Mouse (Mus musculus): ENCODE results near the gene Foxo1.

The Foxo1 gene

GRCm38 (mm10) chr3:52357265-52357953 is 89.3 kb downstream of the Foxo1 start:
- no peak for DNase-seq (ENCODE audit: low read depth in 2 of 2, low spot score in 2 of 2)

GRCm38 (mm10) chr3:52364576-52364975 is 96.4 kb downstream of the Foxo1 start:
- no peak for DNase-seq (ENCODE audit: low read depth in 2 of 2, low spot score in 2 of 2)

- no peak for DNase-seq (ENCODE audit: low read depth in 2 of 2, low spot score in 2 of 2)
Observed at GRCm38 (mm10) chr3:52369204-52369603, 101.1 kb downstream of the Foxo1 start.

- no peak for DNase-seq (ENCODE audit: low read depth in 2 of 2, low spot score in 2 of 2)
Observed at GRCm38 (mm10) chr3:52369881-52370428, 101.8 kb downstream of the Foxo1 start.

GRCm38 (mm10) chr3:52376974-52377373 is 108.8 kb downstream of the Foxo1 start:
- no peak for DNase-seq (ENCODE audit: low read depth in 2 of 2, low spot score in 2 of 2)

GRCm38 (mm10) chr3:52383351-52383750 is 115.2 kb downstream of the Foxo1 start:
- no peak for DNase-seq (ENCODE audit: low read depth in 2 of 2, low spot score in 2 of 2)

- DNase-seq (ENCODE audit: low read depth in 2 of 2, low spot score in 2 of 2): no peak
Observed at GRCm38 (mm10) chr3:52386343-52386742, 118.2 kb downstream of the Foxo1 start.

GRCm38 (mm10) chr3:52390321-52390720 is 122.2 kb downstream of the Foxo1 start:
- no peak for DNase-seq (ENCODE audit: low read depth in 2 of 2, low spot score in 2 of 2)

GRCm38 (mm10) chr3:52390766-52391665 is 122.9 kb downstream of the Foxo1 start:
- DNase-seq (ENCODE audit: low read depth in 2 of 2, low spot score in 2 of 2): no peak

GRCm38 (mm10) chr3:52391897-52392296 is 123.8 kb downstream of the Foxo1 start:
- DNase-seq (ENCODE audit: low read depth in 2 of 2, low spot score in 2 of 2): no peak

GRCm38 (mm10) chr3:52392521-52392920 is 124.4 kb downstream of the Foxo1 start:
- DNase-seq (ENCODE audit: low read depth in 2 of 2, low spot score in 2 of 2): no peak

- DNase-seq (ENCODE audit: low read depth in 2 of 2, low spot score in 2 of 2): no peak
Observed at GRCm38 (mm10) chr3:52393171-52393570, 125.0 kb downstream of the Foxo1 start.

GRCm38 (mm10) chr3:52396121-52396731 is 128.1 kb downstream of the Foxo1 start:
- peak; percentile 74 to 78 for DNase-seq (ENCODE audit: low read depth in 2 of 2, low spot score in 2 of 2)

- DNase-seq (ENCODE audit: low read depth in 2 of 2, low spot score in 2 of 2): no peak
Observed at GRCm38 (mm10) chr3:52396951-52397615, 128.9 kb downstream of the Foxo1 start.

- DNase-seq (ENCODE audit: low read depth in 2 of 2, low spot score in 2 of 2): peak in 1 of 2 experiments; percentile 41
Observed at GRCm38 (mm10) chr3:52397961-52398360, 129.8 kb downstream of the Foxo1 start.

GRCm38 (mm10) chr3:52400284-52401161 is 132.4 kb downstream of the Foxo1 start:
- no peak for DNase-seq (ENCODE audit: low read depth in 2 of 2, low spot score in 2 of 2)

GRCm38 (mm10) chr3:52401162-52401928 is 133.2 kb downstream of the Foxo1 start:
- DNase-seq (ENCODE audit: low read depth in 2 of 2, low spot score in 2 of 2): peak; percentile 59 to 64

Measured in CD8-positive naive resting alpha-beta T cell, adult 2 months (primary cell).